Mouse (Mus musculus) macrophage (primary cell): ENCODE measurements around the gene Trim2. TPM values are rescaled to one million over a fixed set of nuclear protein-coding genes. Genes with fewer than 3 reads are reported as not detected.

Experiments
- H3K27ac ChIP-seq: fragments of 350-480 bp; formaldehyde crosslinking; 2 replicates; pipeline ENCODE4 v1.9.0; 2021
- H3K36me3 ChIP-seq: fragments of 350-480 bp; formaldehyde crosslinking; 2 replicates; pipeline ENCODE4 v1.9.0; 2021; ENCODE audit errors: inconsistent target
- H3K4me3 ChIP-seq: fragments of 350-480 bp; formaldehyde crosslinking; 2 replicates; pipeline ENCODE4 v1.9.0; 2021; ENCODE audit errors: inconsistent target
- H3K79me2 ChIP-seq: fragments of 350-480 bp; formaldehyde crosslinking; 2 replicates; pipeline ENCODE4 v1.9.0; 2021; ENCODE audit errors: inconsistent target
- whole genome bisulfite sequencing: methylation state at CpG from one replicate; pipeline ENCODE4 v1.1.7; 2026; ENCODE audit warnings: inconsistent platforms; ENCODE audit not compliant: missing documents; 5-methylcytosine and 5-hydroxymethylcytosine counted together
- polyA plus RNA-seq: library from polyadenylated mRNA; stranded (reverse); fragments of 250-400 nt; gene quantifications from 3 replicates; pipeline ENCODE4 v1.2.4, GENCODE M21; 2018; ENCODE audit warnings: inconsistent platforms
- total RNA-seq, 78 experiments: library from RNA; depleted of rRNA; stranded (reverse); fragments of 250-400 nt; gene quantifications; 1 replicate in 9 of 78; 2 replicates in 24 of 78; 3 replicates in 43 of 78; 4 replicates in 2 of 78; pipeline ENCODE4 v1.2.4; 2018; ENCODE audit warnings: inconsistent platforms in 56 of 78

Gene Trim2
- 10 to 100 TPM in 7 of 26 experiments, 1 to 10 TPM in 19; 2.2 to 14.2 (median 6.3) TPM for total RNA-seq (2018; cell fraction: chromatin; rRNA removed)
- 1 to 10 TPM in 24 of 26 experiments, under 1 TPM in 2; 0.94 to 2.7 (median 1.5) TPM for total RNA-seq (2018; cell fraction: cytosol; rRNA removed)
- total RNA-seq (2018; cell fraction: nucleus; rRNA removed): 10 to 100 TPM in 2 of 26 experiments, 1 to 10 TPM in 24; 1.3 to 12.5 (median 4.0) TPM
- polyA plus RNA-seq: 0.52 to 1.5 TPM (median 1.1 TPM) in 3 replicates

GRCm38 (mm10) chr3:84306777-84307176, at the start of gene Trim2:
Gene Trim2, minus strand, starts transcription at chr3:84306877.
- H3K79me2 ChIP-seq: no peaks in the 10 kb centered on the region
- no peak within 1 kb of the TSS for H3K27ac ChIP-seq
- H3K36me3 ChIP-seq: no peaks in the 10 kb centered on the region
- H3K4me3 ChIP-seq: no peak within 1 kb of the TSS
- WGBS: 89% methylated on average over 3 of the region's 3 CpGs

- H3K79me2 ChIP-seq: no peaks in the 10 kb centered on the region
- H3K36me3 ChIP-seq: no peaks in the 10 kb centered on the region
- no peak overlapping the region for H3K27ac ChIP-seq
- H3K4me3 ChIP-seq: no peak overlapping the region
- 18% methylated on average over 12 of the region's 12 CpGs for WGBS
Measured at GRCm38 (mm10) chr3:84355930-84356689, 49.4 kb upstream of the Trim2 start.

GRCm38 (mm10) chr3:84352353-84353034, 45.8 kb upstream of the Trim2 start:
- H3K79me2 ChIP-seq: no peaks in the 10 kb centered on the region
- H3K36me3 ChIP-seq: no peaks in the 10 kb centered on the region
- H3K27ac ChIP-seq: no peak overlapping the region
- WGBS: 40% methylated on average over 5 of the region's 5 CpGs
- no peak overlapping the region for H3K4me3 ChIP-seq

- Histone ChIP-seq H3K79me2 (no peaks in the 10 kb centered on the region), H3K4me3 (no peak overlapping the region), H3K27ac (no peak overlapping the region), H3K36me3 (no peaks in the 10 kb centered on the region)
- WGBS: 79% methylated on average over 6 of the region's 6 CpGs
Measured at GRCm38 (mm10) chr3:84350311-84350710, 43.6 kb upstream of the Trim2 start.

GRCm38 (mm10) chr3:84349771-84350170, 43.1 kb upstream of the Trim2 start:
- over 99% methylated on average over 7 of the region's 10 CpGs for WGBS
- H3K36me3 ChIP-seq: no peaks in the 10 kb centered on the region
- no peak overlapping the region for H3K27ac ChIP-seq

GRCm38 (mm10) chr3:84347426-84347825, 40.7 kb upstream of the Trim2 start:
- no peak overlapping the region for H3K27ac ChIP-seq
- WGBS: 91% methylated on average over 4 of the region's 4 CpGs

More at GRCm38 (mm10) chr3:84349771-84350170, 43.1 kb upstream of the Trim2 start:
- Histone ChIP-seq H3K4me3 (no peak overlapping the region), H3K79me2 (no peaks in the 10 kb centered on the region)

GRCm38 (mm10) chr3:84346456-84347150, 39.9 kb upstream of the Trim2 start:
- H3K79me2 ChIP-seq: no peaks in the 10 kb centered on the region
- H3K4me3 ChIP-seq: no peak overlapping the region
- no peaks in the 10 kb centered on the region for H3K36me3 ChIP-seq
- WGBS: 69% methylated on average over 10 of the region's 10 CpGs
- H3K27ac ChIP-seq: no peak overlapping the region

More at GRCm38 (mm10) chr3:84347426-84347825, 40.7 kb upstream of the Trim2 start:
- Histone ChIP-seq H3K4me3 (no peak overlapping the region), H3K36me3 (no peaks in the 10 kb centered on the region), H3K79me2 (no peaks in the 10 kb centered on the region)

GRCm38 (mm10) chr3:84345646-84345980, 38.9 kb upstream of the Trim2 start:
- H3K79me2 ChIP-seq: no peaks in the 10 kb centered on the region
- H3K27ac ChIP-seq: no peak overlapping the region
- 48% methylated on average over 6 of the region's 6 CpGs for WGBS
- H3K36me3 ChIP-seq: no peaks in the 10 kb centered on the region
- no peak overlapping the region for H3K4me3 ChIP-seq

GRCm38 (mm10) chr3:84344725-84345645, 38.3 kb upstream of the Trim2 start:
- no peak overlapping the region for H3K27ac ChIP-seq
- no peak overlapping the region for H3K4me3 ChIP-seq
- 8% methylated on average over 28 of the region's 28 CpGs for WGBS
- H3K79me2 ChIP-seq: no peaks in the 10 kb centered on the region
- H3K36me3 ChIP-seq: no peaks in the 10 kb centered on the region

GRCm38 (mm10) chr3:84343101-84343500, 36.4 kb upstream of the Trim2 start:
- Histone ChIP-seq H3K36me3 (no peaks in the 10 kb centered on the region), H3K27ac (no peak overlapping the region), H3K79me2 (no peaks in the 10 kb centered on the region), H3K4me3 (no peak overlapping the region)
- 96% methylated on average over 8 of the region's 9 CpGs for WGBS

GRCm38 (mm10) chr3:84341811-84342210, 35.1 kb upstream of the Trim2 start:
- Histone ChIP-seq H3K36me3 (no peaks in the 10 kb centered on the region), H3K4me3 (no peak overlapping the region), H3K79me2 (no peaks in the 10 kb centered on the region), H3K27ac (no peak overlapping the region)
- 91% methylated on average over 7 of the region's 7 CpGs for WGBS

- Histone ChIP-seq H3K4me3 (no peak overlapping the region), H3K27ac (no peak overlapping the region), H3K36me3 (no peaks in the 10 kb centered on the region), H3K79me2 (no peaks in the 10 kb centered on the region)
- 9% methylated on average over 10 of the region's 11 CpGs for WGBS
Measured at GRCm38 (mm10) chr3:84337585-84337984, 30.9 kb upstream of the Trim2 start.

GRCm38 (mm10) chr3:84336342-84336741, 29.7 kb upstream of the Trim2 start:
- H3K79me2 ChIP-seq: no peaks in the 10 kb centered on the region
- H3K4me3 ChIP-seq: no peak overlapping the region
- WGBS: 97% methylated on average over 12 of the region's 12 CpGs
- no peak overlapping the region for H3K27ac ChIP-seq
- no peaks in the 10 kb centered on the region for H3K36me3 ChIP-seq
